Mouse (Mus musculus): ENCODE results near the gene 1810049J17Rik. TPM values are rescaled to one million over a fixed set of nuclear protein-coding genes. Genes with fewer than 3 reads are reported as not detected.

1810049J17Rik gene
- polyA plus RNA-seq, 1 experiment: 9.7 TPM

DNA sequence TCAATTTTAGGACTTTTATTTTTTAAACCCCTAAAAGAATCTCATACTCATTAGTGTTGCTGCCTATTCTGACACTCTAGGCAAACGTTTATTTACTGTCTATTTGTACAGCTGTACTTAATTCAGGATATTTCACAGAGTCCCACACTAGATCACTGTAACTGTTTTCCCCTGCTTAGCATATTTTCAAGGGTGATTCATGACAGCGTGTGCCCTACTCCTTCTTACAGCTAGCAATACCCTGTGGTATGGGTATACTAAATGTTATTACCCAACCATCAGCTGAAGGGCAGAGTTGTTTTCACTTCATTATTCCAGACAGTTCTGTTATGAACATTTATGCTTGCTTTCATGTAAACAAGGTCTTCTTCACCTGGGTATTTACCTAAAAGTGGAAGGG, 5.7 kb downstream of the 1810049J17Rik start:
- no peaks in the 10 kb centered on the region for H3K27me3 ChIP-seq (ENCODE audit: control insufficient read depth, insufficient read depth, insufficient read length)
- no peaks in the 10 kb centered on the region for H3K36me3 ChIP-seq (ENCODE audit: control insufficient read depth, insufficient read depth)
- no peak overlapping the region for H3K4me3 ChIP-seq
- no peak overlapping the region for H3K4me2 ChIP-seq (ENCODE audit: low read depth)
- TF ChIP-seq MAX (IDR thresholded peaks at IDR 0.05; ENCODE audit: low read depth): no peak
- TF ChIP-seq TCF3 (IDR thresholded peaks at IDR 0.05; ENCODE audit: insufficient read length, low read depth): no peak
- no peak for TF ChIP-seq E2F4 (IDR thresholded peaks at IDR 0.05; ENCODE audit: insufficient read depth)
- TF ChIP-seq MYOG (IDR thresholded peaks at IDR 0.05; ENCODE audit: control insufficient read depth in 1 of 3, insufficient read depth in 1 of 3, insufficient read length in 2 of 3, low read depth in 2 of 3): no peak
- TF ChIP-seq POLR2AphosphoS2 (IDR thresholded peaks at IDR 0.05; ENCODE audit: insufficient read length, low read depth): no peak
- no peak for TF ChIP-seq SRF (IDR thresholded peaks at IDR 0.05; ENCODE audit: control insufficient read depth, insufficient read length, low read depth)
- no peak for TF ChIP-seq MYOD1 (IDR thresholded peaks at IDR 0.05; ENCODE audit: control insufficient read depth in 1 of 3, insufficient read length in 2 of 3, low read depth in 2 of 3)
- no peak for TF ChIP-seq USF1 (IDR thresholded peaks at IDR 0.05; ENCODE audit: low read depth)
- TF ChIP-seq CEBPB (IDR thresholded peaks at IDR 0.05; ENCODE audit: insufficient read depth, poor library complexity, severe bottlenecking): no peak
- TF ChIP-seq POLR2A (IDR thresholded peaks at IDR 0.05; ENCODE audit: insufficient read length, low read depth): no peak
- TF ChIP-seq REST (IDR thresholded peaks at IDR 0.05; ENCODE audit: insufficient read depth, insufficient read length): no peak
- TF ChIP-seq TCF12 (IDR thresholded peaks at IDR 0.05; ENCODE audit: insufficient read depth, poor library complexity, severe bottlenecking): no peak
- H3ac ChIP-seq (ENCODE audit: control insufficient read depth, insufficient read length): no peak overlapping the region
- H3K79me2 ChIP-seq (ENCODE audit: control insufficient read depth, insufficient read depth): no peaks in the 10 kb centered on the region

GRCm38 (mm10) chr15:12314584-12314983, 7.1 kb downstream of the 1810049J17Rik start:
- Histone ChIP-seq H3K79me2 (ENCODE audit: control insufficient read depth, insufficient read depth) (no peaks in the 10 kb centered on the region), H3K4me2 (ENCODE audit: low read depth) (no peak overlapping the region), H3K4me3 (no peak overlapping the region), H3K36me3 (ENCODE audit: control insufficient read depth, insufficient read depth) (no peaks in the 10 kb centered on the region), H3ac (ENCODE audit: control insufficient read depth, insufficient read length) (no peak overlapping the region), H3K27me3 (ENCODE audit: control insufficient read depth, insufficient read depth, insufficient read length) (no peaks in the 10 kb centered on the region)
- TF ChIP-seq MAX (IDR thresholded peaks at IDR 0.05; ENCODE audit: low read depth): no peak
- no peak for TF ChIP-seq MYOD1 (IDR thresholded peaks at IDR 0.05; ENCODE audit: control insufficient read depth in 1 of 3, insufficient read length in 2 of 3, low read depth in 2 of 3)
- no peak for TF ChIP-seq E2F4 (IDR thresholded peaks at IDR 0.05; ENCODE audit: insufficient read depth)

- Histone ChIP-seq H3K4me3 (no peak overlapping the region), H3K79me2 (ENCODE audit: control insufficient read depth, insufficient read depth) (no peaks in the 10 kb centered on the region), H3K4me2 (ENCODE audit: low read depth) (no peak overlapping the region), H3K27me3 (ENCODE audit: control insufficient read depth, insufficient read depth, insufficient read length) (no peaks in the 10 kb centered on the region), H3ac (ENCODE audit: control insufficient read depth, insufficient read length) (no peak overlapping the region), H3K36me3 (ENCODE audit: control insufficient read depth, insufficient read depth) (no peaks in the 10 kb centered on the region)
- TF ChIP-seq REST (IDR thresholded peaks at IDR 0.05; ENCODE audit: insufficient read depth, insufficient read length): no peak
- TF ChIP-seq POLR2A (IDR thresholded peaks at IDR 0.05; ENCODE audit: insufficient read length, low read depth): no peak
- TF ChIP-seq POLR2AphosphoS2 (IDR thresholded peaks at IDR 0.05; ENCODE audit: insufficient read length, low read depth): no peak
- no peak for TF ChIP-seq SRF (IDR thresholded peaks at IDR 0.05; ENCODE audit: control insufficient read depth, insufficient read length, low read depth)
- no peak for TF ChIP-seq MYOG (IDR thresholded peaks at IDR 0.05; ENCODE audit: control insufficient read depth in 1 of 3, insufficient read depth in 1 of 3, insufficient read length in 2 of 3, low read depth in 2 of 3)
- TF ChIP-seq USF1 (IDR thresholded peaks at IDR 0.05; ENCODE audit: low read depth): no peak
- TF ChIP-seq E2F4 (IDR thresholded peaks at IDR 0.05; ENCODE audit: insufficient read depth): no peak
- TF ChIP-seq CEBPB (IDR thresholded peaks at IDR 0.05; ENCODE audit: insufficient read depth, poor library complexity, severe bottlenecking): no peak
- TF ChIP-seq MYOD1 (IDR thresholded peaks at IDR 0.05; ENCODE audit: control insufficient read depth in 1 of 3, insufficient read length in 2 of 3, low read depth in 2 of 3): no peak
- no peak for TF ChIP-seq MAX (IDR thresholded peaks at IDR 0.05; ENCODE audit: low read depth)
- no peak for TF ChIP-seq TCF12 (IDR thresholded peaks at IDR 0.05; ENCODE audit: insufficient read depth, poor library complexity, severe bottlenecking)
- TF ChIP-seq TCF3 (IDR thresholded peaks at IDR 0.05; ENCODE audit: insufficient read length, low read depth): no peak
Observed at GRCm38 (mm10) chr15:12313255-12313654, 8.4 kb downstream of the 1810049J17Rik start.

GRCm38 (mm10) chr15:12311465-12311864, 10.2 kb downstream of the 1810049J17Rik start:
- no peak overlapping the region for H3K4me2 ChIP-seq (ENCODE audit: low read depth)
- no peaks in the 10 kb centered on the region for H3K36me3 ChIP-seq (ENCODE audit: control insufficient read depth, insufficient read depth)
- no peak overlapping the region for H3K4me3 ChIP-seq
- H3ac ChIP-seq (ENCODE audit: control insufficient read depth, insufficient read length): no peak overlapping the region
- H3K27me3 ChIP-seq (ENCODE audit: control insufficient read depth, insufficient read depth, insufficient read length): no peaks in the 10 kb centered on the region
- H3K79me2 ChIP-seq (ENCODE audit: control insufficient read depth, insufficient read depth): no peaks in the 10 kb centered on the region
- TF ChIP-seq MYOD1 (IDR thresholded peaks at IDR 0.05; ENCODE audit: control insufficient read depth in 1 of 3, insufficient read length in 2 of 3, low read depth in 2 of 3): no peak
- TF ChIP-seq TCF3 (IDR thresholded peaks at IDR 0.05; ENCODE audit: insufficient read length, low read depth): no peak
- no peak for TF ChIP-seq POLR2A (IDR thresholded peaks at IDR 0.05; ENCODE audit: insufficient read length, low read depth)

- Histone ChIP-seq H3K79me2 (ENCODE audit: control insufficient read depth, insufficient read depth) (no peaks in the 10 kb centered on the region), H3K27me3 (ENCODE audit: control insufficient read depth, insufficient read depth, insufficient read length) (no peaks in the 10 kb centered on the region), H3K36me3 (ENCODE audit: control insufficient read depth, insufficient read depth) (no peaks in the 10 kb centered on the region), H3K4me3 (no peak overlapping the region), H3K4me2 (ENCODE audit: low read depth) (no peak overlapping the region), H3ac (ENCODE audit: control insufficient read depth, insufficient read length) (no peak overlapping the region)
- no peak for TF ChIP-seq REST (IDR thresholded peaks at IDR 0.05; ENCODE audit: insufficient read depth, insufficient read length)
- no peak for TF ChIP-seq MYOD1 (IDR thresholded peaks at IDR 0.05; ENCODE audit: control insufficient read depth in 1 of 3, insufficient read length in 2 of 3, low read depth in 2 of 3)
- no peak for TF ChIP-seq TCF12 (IDR thresholded peaks at IDR 0.05; ENCODE audit: insufficient read depth, poor library complexity, severe bottlenecking)
- TF ChIP-seq MYOG (IDR thresholded peaks at IDR 0.05; ENCODE audit: control insufficient read depth in 1 of 3, insufficient read depth in 1 of 3, insufficient read length in 2 of 3, low read depth in 2 of 3): no peak
- no peak for TF ChIP-seq CEBPB (IDR thresholded peaks at IDR 0.05; ENCODE audit: insufficient read depth, poor library complexity, severe bottlenecking)
- TF ChIP-seq POLR2AphosphoS2 (IDR thresholded peaks at IDR 0.05; ENCODE audit: insufficient read length, low read depth): no peak
- no peak for TF ChIP-seq POLR2A (IDR thresholded peaks at IDR 0.05; ENCODE audit: insufficient read length, low read depth)
Observed at GRCm38 (mm10) chr15:12310676-12311075, 11.0 kb downstream of the 1810049J17Rik start.
